Mouse (Mus musculus) forelimb bud, embryonic 11.5 days (tissue): ENCODE measurements around the gene Pear1.

Experiments used
- DNase-seq: peaks from one replicate; pipeline ENCODE4 v3.0.0-alpha.2; 2012; ENCODE audit warnings: low read depth, low spot score

Gene Pear1

GRCm38 (mm10) chr3:87733098-87733497 is 91.0 kb downstream of the Pear1 start:
- no peak for DNase-seq

- no peak for DNase-seq
Measured at GRCm38 (mm10) chr3:87728696-87729095, 95.4 kb downstream of the Pear1 start.

- DNase-seq = no peak
Measured at GRCm38 (mm10) chr3:87726191-87726590, 97.9 kb downstream of the Pear1 start.

GRCm38 (mm10) chr3:87725396-87726160 is 98.5 kb downstream of the Pear1 start:
- no peak for DNase-seq

GRCm38 (mm10) chr3:87724556-87724955 is 99.5 kb downstream of the Pear1 start:
- no peak for DNase-seq

- DNase-seq = no peak
Measured at GRCm38 (mm10) chr3:87718525-87718924, 105.6 kb downstream of the Pear1 start.
